Comparison of ENCODE assay signal across 8 mouse cellular contexts in the genomic region with DNA sequence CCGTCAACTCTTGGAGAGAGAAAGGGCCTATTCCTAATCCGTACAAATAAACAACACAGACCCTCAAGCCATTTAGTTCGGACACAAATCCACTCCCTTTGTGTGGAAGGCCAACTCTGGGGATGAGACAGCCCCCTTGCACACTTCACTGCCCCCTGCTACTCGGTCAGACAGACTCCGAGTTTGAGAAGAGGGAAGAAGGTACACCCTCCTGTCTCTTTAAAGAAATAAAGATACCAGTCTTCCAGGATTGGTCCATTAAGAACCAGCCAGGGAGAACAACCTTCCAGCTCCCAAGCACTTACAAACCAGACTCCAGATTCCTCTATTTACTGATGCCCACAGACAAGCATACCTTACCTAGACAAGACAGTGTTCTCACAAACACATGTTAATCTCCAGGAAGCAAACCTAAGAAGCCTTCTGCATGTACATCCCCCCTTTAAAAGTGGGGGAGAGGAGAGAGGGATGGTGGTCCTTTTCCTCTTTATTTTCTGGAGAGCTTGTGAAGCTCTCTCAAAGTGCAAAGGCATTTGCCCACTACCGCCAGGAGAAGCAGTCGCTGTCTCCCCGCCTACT.
DNase-seq lines count a peak whose midpoint lies in the region; ATAC-seq lines count a peak whose summit lies in the region.
"Had no signal": no experiment of that assay in that cellular context is flagged by ENCODE, and none has a peak within 500 bp of the region (broad histone marks: within the 10 kb centered on the region; RNA-seq: fewer than 3 reads in every experiment).

No protein-coding gene starts in this region.

- H3K9me3 ChIP-seq in embryonic facial prominence, embryonic 15.5 days (replicated peaks): no peaks in the 10 kb centered on the region
- no peaks in the 10 kb centered on the region for H3K9me3 ChIP-seq in neural tube, embryonic 15.5 days (replicated peaks)
- H3K9me3 ChIP-seq: liver, embryonic 15.5 days had no signal

- H3K4me3 ChIP-seq in embryonic facial prominence, embryonic 15.5 days (replicated peaks): peak overlapping the region; percentile 37
- peak overlapping the region; percentile 61 for H3K4me3 ChIP-seq in neural tube, embryonic 15.5 days (replicated peaks)
- H3K4me3 ChIP-seq: liver, embryonic 15.5 days had no signal

- H3K27ac ChIP-seq in embryonic facial prominence, embryonic 15.5 days (replicated peaks): peak overlapping the region; percentile 76
- H3K27ac ChIP-seq in neural tube, embryonic 15.5 days (replicated peaks): peak overlapping the region; percentile 94
- H3K27ac ChIP-seq: liver, embryonic 15.5 days had no signal

- no peak for ATAC-seq in embryonic facial prominence, embryonic 15.5 days (ENCODE audit: insufficient number of reproducible peaks, low FRiP score, low TSS enrichment, low read depth)
- ATAC-seq in neural tube, embryonic 15.5 days (ENCODE audit: low FRiP score): peak; percentile 40
- no peak for ATAC-seq in inflammation-experienced regulatory T-cells, adult 6 months

- H3K4me2 ChIP-seq in embryonic facial prominence, embryonic 15.5 days (replicated peaks): peak overlapping the region; percentile 66
- peak overlapping the region; percentile 72 for H3K4me2 ChIP-seq in neural tube, embryonic 15.5 days
- H3K4me2 ChIP-seq: liver, embryonic 15.5 days had no signal

- no peak overlapping the region for H3K9ac ChIP-seq in embryonic facial prominence, embryonic 15.5 days
- H3K9ac ChIP-seq in neural tube, embryonic 15.5 days (replicated peaks): peak overlapping the region; percentile 87
- H3K9ac ChIP-seq: liver, embryonic 15.5 days had no signal

- WGBS in embryonic facial prominence, embryonic 15.5 days: 20% methylated on average over 8 of the region's 8 CpGs
- WGBS in neural tube, embryonic 15.5 days: 10% methylated on average over 8 of the region's 8 CpGs

- H3K27me3 ChIP-seq in embryonic facial prominence, embryonic 15.5 days: no peaks in the 10 kb centered on the region
- no peaks in the 10 kb centered on the region for H3K27me3 ChIP-seq in neural tube, embryonic 15.5 days (replicated peaks)

- DNase-seq in retina, postnatal 7 days (ENCODE audit: low read depth, low spot score): peak; percentile 31
- no peak for DNase-seq in retina, embryonic 14.5 days (ENCODE audit: low spot score)
- peak; percentile 20 to 57 for DNase-seq in layer of hippocampus, postnatal 14 days (ENCODE audit: low spot score in 2 of 2)
- no peak for DNase-seq in c-Kit-positive CD71-positive TER-119-positive erythroid progenitor cells, embryonic 14.5 days (ENCODE audit: low spot score)

- H3K4me1 ChIP-seq in embryonic facial prominence, embryonic 15.5 days: peaks cover 21% of the 10 kb centered on the region
- peaks cover 34% of the 10 kb centered on the region for H3K4me1 ChIP-seq in neural tube, embryonic 15.5 days
- H3K4me1 ChIP-seq: liver, embryonic 15.5 days had no signal

- H3K36me3 ChIP-seq in embryonic facial prominence, embryonic 15.5 days: no peaks in the 10 kb centered on the region
- no peaks in the 10 kb centered on the region for H3K36me3 ChIP-seq in neural tube, embryonic 15.5 days
- H3K36me3 ChIP-seq: liver, embryonic 15.5 days had no signal

Comparison
In these comparisons a context has a peak if more than half of its experiments do, and no peak if none do; other contexts are left out.
1. DNase-seq: peak in retina, postnatal 7 days (single experiment) and layer of hippocampus, postnatal 14 days (2 of 2); none in retina, embryonic 14.5 days (single experiment) and c-Kit-positive CD71-positive TER-119-positive erythroid progenitor cells, embryonic 14.5 days (single experiment).